Mouse (Mus musculus) ES-Bruce4 (cell line): ENCODE results near the gene Rufy4.

Source experiments
- CTCF ChIP-seq: IDR thresholded peaks from one replicate; pipeline ENCODE4 v1.8.1; 2011; ENCODE audit warnings: low read depth, low read length
- EP300 ChIP-seq: IDR thresholded peaks from 2 replicates; pipeline ENCODE4 v1.6.1; 2011; ENCODE audit warnings: low read depth, low read length; ENCODE audit not compliant: insufficient read depth

- TF ChIP-seq CTCF (no peak), EP300 (no peak)
Observed at GRCm38 (mm10) chr1:74107931-74108618, 17.3 kb upstream of the Rufy4 start.
